Mouse (Mus musculus) heart, postnatal 0 days (tissue): ENCODE data around the gene Med17. TPM values are rescaled to one million over a fixed set of nuclear protein-coding genes. Genes with fewer than 3 reads are reported as not detected.

ENCODE experiments used
- ATAC-seq: fragments of 200-750 bp; cut with Nextera tagmentation; 2 replicates; pipeline ENCODE4 v1.8.0; 2017; ENCODE audit warnings: low read depth, moderate number of reproducible peaks, moderate library complexity; ENCODE audit not compliant: insufficient read depth
- DNase-seq: peaks from one replicate; pipeline ENCODE4 v3.0.0-alpha.2; 2016; ENCODE audit warnings: low spot score
- H3K27ac ChIP-seq: fragments of 300-500 bp; sonication (generic); 2 replicates; pipeline ENCODE4 v1.5.1; 2014; ENCODE audit warnings: low read depth, mild to moderate bottlenecking
- H3K27me3 ChIP-seq: fragments of 300-500 bp; sonication (generic); 2 replicates; pipeline ENCODE4 v1.6.1; 2014; ENCODE audit warnings: low read length, mixed read lengths; ENCODE audit not compliant: control insufficient read depth, insufficient read depth
- H3K36me3 ChIP-seq: fragments of 300-500 bp; sonication (generic); replicated peaks from 2 replicates; pipeline ENCODE4 v1.6.1; 2014; ENCODE audit warnings: low read length, mixed read lengths; ENCODE audit not compliant: control insufficient read depth, insufficient read depth
- H3K4me1 ChIP-seq: fragments of 300-500 bp; sonication (generic); 2 replicates; pipeline ENCODE4 v1.6.1; 2014; ENCODE audit warnings: antibody characterized with exemption; ENCODE audit not compliant: control insufficient read depth, insufficient read depth
- H3K4me2 ChIP-seq: fragments of 300-500 bp; sonication (generic); 2 replicates; pipeline ENCODE4 v1.6.1; 2014; ENCODE audit warnings: low read depth, mild to moderate bottlenecking, low read length, moderate library complexity
- H3K4me3 ChIP-seq: fragments of 300-500 bp; sonication (generic); 2 replicates; pipeline ENCODE4 v1.5.1; 2014; ENCODE audit warnings: low read depth, low read length
- H3K9ac ChIP-seq: fragments of 300-500 bp; sonication (generic); replicated peaks from 2 replicates; pipeline ENCODE4 v1.6.1; 2014; ENCODE audit warnings: low read depth, low read length, mixed read lengths
- H3K9me3 ChIP-seq: fragments of 300-500 bp; sonication (generic); replicated peaks from 2 replicates; pipeline ENCODE4 v1.6.1; 2016; ENCODE audit warnings: low read length; ENCODE audit not compliant: control insufficient read depth
- CTCF ChIP-seq: IDR thresholded peaks from 2 replicates; pipeline ENCODE4 v1.5.1; 2016; ENCODE audit warnings: antibody characterized with exemption, control low read depth, low read depth
- EP300 ChIP-seq: IDR thresholded peaks from 2 replicates; pipeline ENCODE4 v1.6.1; 2016; ENCODE audit warnings: antibody characterized with exemption, low read depth
- WGBS: fragments of 180-500 bp; shearing (Covaris S2); extraction: QIAGEN DNeasy Blood & Tissue Kit; methylation state at CpG from one replicate; pipeline ENCODE4 v1.1.7; 2014; 5-methylcytosine and 5-hydroxymethylcytosine counted together
- polyA plus RNA-seq: library from polyadenylated mRNA; unstranded; fragments of >200 nt; fragmentation: Nextera tagmentation; extraction: Ambion mirVana; gene quantifications from 2 replicates; pipeline ENCODE4 v1.2.1, GENCODE M21; 2015
- total RNA-seq: library from RNA; depleted of rRNA; stranded (reverse); fragments of >200 nt; gene quantifications from 2 replicates; pipeline ENCODE4 v1.2.3, GENCODE M21; 2014; ENCODE audit warnings: low replicate concordance

The Med17 gene
- total and polyA plus RNA-seq, 2 experiments from 2014 or later, result 11.9 to 14.8 TPM

- no peaks in the 10 kb centered on the region for H3K9me3 ChIP-seq
- no peak for ATAC-seq
- no peak overlapping the region for H3K27ac ChIP-seq
- no peaks in the 10 kb centered on the region for H3K27me3 ChIP-seq
- no peak for DNase-seq
- H3K4me1 ChIP-seq, result no peaks in the 10 kb centered on the region
- H3K4me3 ChIP-seq, result no peak overlapping the region
- no peak for TF ChIP-seq CTCF
- no peak for TF ChIP-seq EP300
- H3K36me3 ChIP-seq, result no peaks in the 10 kb centered on the region
- WGBS, result 61% methylated on average over 14 of the region's 14 CpGs
- H3K9ac ChIP-seq, result no peak overlapping the region
- H3K4me2 ChIP-seq, result no peak overlapping the region
Measured at GRCm38 (mm10) chr9:15245319-15246075, 34.2 kb downstream of the Med17 start.

GRCm38 (mm10) chr9:15242130-15242529, 37.6 kb downstream of the Med17 start:
- Histone ChIP-seq H3K9ac (no peak overlapping the region), H3K4me2 (no peak overlapping the region), H3K4me1 (peaks cover 9% of the 10 kb centered on the region), H3K27ac (no peak overlapping the region), H3K36me3 (no peaks in the 10 kb centered on the region), H3K27me3 (no peaks in the 10 kb centered on the region), H3K4me3 (no peak overlapping the region), H3K9me3 (no peaks in the 10 kb centered on the region)
- TF ChIP-seq CTCF (no peak), EP300 (no peak)
- DNase-seq (no peak), ATAC-seq (no peak)
- WGBS, result 77% methylated on average over 1 of the region's 1 CpGs

GRCm38 (mm10) chr9:15241596-15241939, 38.2 kb downstream of the Med17 start:
- DNase-seq (peak; percentile 72), ATAC-seq (0 out of 2 replicates have a peak, but pooled peaks have one; percentile 12)
- H3K4me1 ChIP-seq, result peaks cover 9% of the 10 kb centered on the region
- H3K36me3 ChIP-seq, result no peaks in the 10 kb centered on the region
- no peaks in the 10 kb centered on the region for H3K9me3 ChIP-seq
- H3K9ac ChIP-seq, result no peak overlapping the region
- H3K27ac ChIP-seq, result no peak overlapping the region
- no peaks in the 10 kb centered on the region for H3K27me3 ChIP-seq
- WGBS, result 45% methylated on average over 9 of the region's 9 CpGs
- TF ChIP-seq CTCF, result peak; percentile 63
- no peak for TF ChIP-seq EP300
- no peak overlapping the region for H3K4me2 ChIP-seq
- H3K4me3 ChIP-seq, result no peak overlapping the region

- Histone ChIP-seq H3K27me3 (no peaks in the 10 kb centered on the region), H3K36me3 (no peaks in the 10 kb centered on the region), H3K9me3 (no peaks in the 10 kb centered on the region), H3K27ac (no peak overlapping the region), H3K9ac (no peak overlapping the region), H3K4me3 (no peak overlapping the region), H3K4me1 (peaks cover 9% of the 10 kb centered on the region), H3K4me2 (no peak overlapping the region)
- DNase-seq (no peak), ATAC-seq (no peak)
- TF ChIP-seq CTCF (no peak), EP300 (no peak)
- WGBS, result 59% methylated on average over 6 of the region's 6 CpGs
Measured at GRCm38 (mm10) chr9:15240863-15241595, 38.7 kb downstream of the Med17 start.

- no peak overlapping the region for H3K27ac ChIP-seq
- no peak for DNase-seq
- no peaks in the 10 kb centered on the region for H3K9me3 ChIP-seq
- H3K4me2 ChIP-seq, result no peak overlapping the region
- no peak overlapping the region for H3K4me3 ChIP-seq
- H3K9ac ChIP-seq, result no peak overlapping the region; the same call in 1 of the 2 replicates
- H3K27me3 ChIP-seq, result no peaks in the 10 kb centered on the region
- ATAC-seq, result no peak
- 87% methylated on average over 6 of the region's 6 CpGs for WGBS
- TF ChIP-seq EP300, result no peak
- no peak for TF ChIP-seq CTCF
- H3K36me3 ChIP-seq, result no peaks in the 10 kb centered on the region
- H3K4me1 ChIP-seq, result peaks cover 9% of the 10 kb centered on the region
Measured at GRCm38 (mm10) chr9:15240006-15240405, 39.7 kb downstream of the Med17 start.
